Comparison of ENCODE assay signal across 8 mouse cellular contexts in the genomic region with DNA sequence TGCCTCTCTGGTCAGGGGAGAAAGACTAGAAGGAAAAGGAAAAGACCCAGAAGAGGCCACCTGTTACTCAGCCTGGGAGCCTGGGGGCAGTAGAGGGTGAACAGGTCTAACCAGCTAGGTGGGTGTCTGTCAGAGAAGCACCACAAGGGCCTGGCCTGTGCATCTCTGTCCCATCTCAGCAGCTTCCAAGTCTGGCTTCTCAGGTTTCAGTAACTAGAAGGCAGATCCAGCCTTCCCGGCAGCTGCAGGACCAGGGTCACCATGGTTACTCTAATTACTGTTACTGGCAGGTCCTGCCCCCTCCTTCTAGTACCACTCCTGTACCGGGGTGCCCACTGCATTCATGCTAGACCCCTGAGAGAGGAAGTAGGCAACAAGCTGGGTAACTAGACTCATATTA. TPM values are rescaled to one million over a fixed set of nuclear protein-coding genes. Genes with fewer than 3 reads are reported as not detected.
A peak's percentile ranks its signal among the peaks of the same experiment; 100 is the strongest.
DNase-seq lines count a peak whose midpoint lies in the region; ATAC-seq and TF ChIP-seq lines count a peak whose summit lies in the region.

No protein-coding gene starts in this region.

- H3K9me3 ChIP-seq in kidney, embryonic 15.5 days (replicated peaks) = no peaks in the 10 kb centered on the region

- H3K27ac ChIP-seq in kidney, embryonic 15.5 days = peak overlapping the region; percentile 45

- 0% methylated on average over 2 of the region's 2 CpGs for WGBS in kidney, embryonic 15.5 days

- no peak overlapping the region for H3K4me3 ChIP-seq in kidney, embryonic 15.5 days (replicated peaks)
- H3K4me3 ChIP-seq in myocyte = no peak overlapping the region

- no peak overlapping the region for H3K4me2 ChIP-seq in kidney, embryonic 15.5 days
- H3K4me2 ChIP-seq in myocyte (ENCODE audit: low read depth) = peak overlapping the region; percentile 66

- H3K27me3 ChIP-seq in kidney, embryonic 15.5 days = no peaks in the 10 kb centered on the region
- H3K27me3 ChIP-seq in myocyte (ENCODE audit: control insufficient read depth, insufficient read depth, insufficient read length) = no peaks in the 10 kb centered on the region

- H3K79me2 ChIP-seq in myocyte (ENCODE audit: control insufficient read depth, insufficient read depth) = peaks cover 64% of the 10 kb centered on the region

- intact Hi-C loops in heart, postnatal 14 days (cut with DNase I) = no loop called here

- TF ChIP-seq POLR2A in myocyte (IDR thresholded peaks at IDR 0.05; ENCODE audit: insufficient read length, low read depth) = no peak

- no peak for DNase-seq in kidney, adult 8-10 months
- peak; percentile 82 for DNase-seq in R1 (ENCODE audit: low read depth, low spot score)
- peak; percentile 55 for DNase-seq in fat pad, adult 2 months (ENCODE audit: extremely low read depth, low read depth, low spot score)
- no peak for DNase-seq in cerebellum, adult 11 months
- DNase-seq in heart, postnatal 14 days = no peak
- DNase-seq in right cerebral cortex, postnatal 25 days = no peak

- H3K9ac ChIP-seq in kidney, embryonic 15.5 days = 0 out of 2 replicates have a peak overlapping the region, but pooled peaks have one; percentile 6

- peak; percentile 77 for ATAC-seq in kidney, embryonic 15.5 days (replicated peaks; ENCODE audit: low FRiP score)

- H3ac ChIP-seq in myocyte (ENCODE audit: control insufficient read depth, insufficient read length) = no peak overlapping the region

- H3K4me1 ChIP-seq in kidney, embryonic 15.5 days = peaks cover 30% of the 10 kb centered on the region

- peaks cover 62% of the 10 kb centered on the region for H3K36me3 ChIP-seq in kidney, embryonic 15.5 days
- H3K36me3 ChIP-seq in myocyte (ENCODE audit: control insufficient read depth, insufficient read depth) = peaks cover 10% of the 10 kb centered on the region

TF ChIP-seq in myocyte, 11 proteins besides CTCF, POLR2A, EP300 and RAD21:
- TF ChIP-seq TCF12 (IDR thresholded peaks at IDR 0.05; ENCODE audit: insufficient read depth, poor library complexity, severe bottlenecking) (no peak), E2F4 (IDR thresholded peaks at IDR 0.05; ENCODE audit: insufficient read depth) (no peak), TCF3 (IDR thresholded peaks at IDR 0.05; ENCODE audit: insufficient read length, low read depth) (no peak), REST (IDR thresholded peaks at IDR 0.05; ENCODE audit: insufficient read depth, insufficient read length) (no peak), MAX (IDR thresholded peaks at IDR 0.05; ENCODE audit: low read depth) (no peak), CEBPB (IDR thresholded peaks at IDR 0.05; ENCODE audit: insufficient read depth, poor library complexity, severe bottlenecking) (no peak)

RNA-seq across cellular contexts. Expression of a gene that starts 15.8 kb away (rescaled TPM):
- 96.9 and 108 TPM in 2 replicates for polyA plus RNA-seq in kidney, embryonic 15.5 days (2015; fragmentation: Nextera tagmentation; extraction: Ambion mirVana)
- polyA plus RNA-seq in myocyte (2012; fragmentation: generic; extraction: Trizol) = 22.1 TPM
- 10 to 100 TPM; 13.6 to 18.7 TPM for total RNA-seq in heart, postnatal 14 days (2021)

RNA-seq across cellular contexts. Expression of a gene that starts 32.7 kb away (rescaled TPM):
- 29.8 and 32.7 TPM in 2 replicates for polyA plus RNA-seq in kidney, embryonic 15.5 days (2015; fragmentation: Nextera tagmentation; extraction: Ambion mirVana)
- 5.5 TPM for polyA plus RNA-seq in myocyte (2012; fragmentation: generic; extraction: Trizol)
- total RNA-seq in heart, postnatal 14 days (2021) = 1 to 10 TPM; 5.4 to 6.9 TPM

RNA-seq across cellular contexts. Expression of a gene that starts 45.5 kb away (rescaled TPM):
- polyA plus RNA-seq in kidney, embryonic 15.5 days (2015; fragmentation: Nextera tagmentation; extraction: Ambion mirVana) = 319 and 321 TPM in 2 replicates
- polyA plus RNA-seq in myocyte (2012; fragmentation: generic; extraction: Trizol) = 202 TPM
- total RNA-seq in heart, postnatal 14 days (2021) = 10 to 100 TPM; 93.5 to 99.7 TPM

RNA-seq across cellular contexts. Expression of a gene that starts 55.9 kb away (rescaled TPM):
- 84.2 and 93.7 TPM in 2 replicates for polyA plus RNA-seq in kidney, embryonic 15.5 days (2015; fragmentation: Nextera tagmentation; extraction: Ambion mirVana)
- 44.3 TPM for polyA plus RNA-seq in myocyte (2012; fragmentation: generic; extraction: Trizol)
- total RNA-seq in heart, postnatal 14 days (2021) = 1 to 10 TPM; 7.2 to 9.3 TPM

RNA-seq across cellular contexts. Expression of a gene that starts 58.6 kb away (rescaled TPM):
- polyA plus RNA-seq in kidney, embryonic 15.5 days (2015; fragmentation: Nextera tagmentation; extraction: Ambion mirVana) = 140 and 143 TPM in 2 replicates
- 110 TPM for polyA plus RNA-seq in myocyte (2012; fragmentation: generic; extraction: Trizol)
- 100 to 1,000 TPM; 116 to 123 TPM for total RNA-seq in heart, postnatal 14 days (2021)

Comparison
In these comparisons a context has a peak if more than half of its experiments do, and no peak if none do; other contexts are left out.
1. DNase-seq: peak in R1 (single experiment) and fat pad, adult 2 months (single experiment); none in kidney, adult 8-10 months (0 of 2), cerebellum, adult 11 months (single experiment), heart, postnatal 14 days (0 of 2) and right cerebral cortex, postnatal 25 days (single experiment).